Mouse (Mus musculus) layer of hippocampus, postnatal 36 days (tissue): ENCODE measurements around the gene Gm47841. TPM values are rescaled to one million over a fixed set of nuclear protein-coding genes. Genes with fewer than 3 reads are reported as not detected.

Experiments used
- DNase-seq, 2 experiments: peaks; one replicate each; pipeline ENCODE4 v3.0.0; 2022
- total RNA-seq, 2 experiments: library from RNA; stranded (reverse); gene quantifications; 2 replicates each; pipeline ENCODE4 v1.2.3; 2021

Gene Gm47841
- total RNA-seq: not detected

DNA sequence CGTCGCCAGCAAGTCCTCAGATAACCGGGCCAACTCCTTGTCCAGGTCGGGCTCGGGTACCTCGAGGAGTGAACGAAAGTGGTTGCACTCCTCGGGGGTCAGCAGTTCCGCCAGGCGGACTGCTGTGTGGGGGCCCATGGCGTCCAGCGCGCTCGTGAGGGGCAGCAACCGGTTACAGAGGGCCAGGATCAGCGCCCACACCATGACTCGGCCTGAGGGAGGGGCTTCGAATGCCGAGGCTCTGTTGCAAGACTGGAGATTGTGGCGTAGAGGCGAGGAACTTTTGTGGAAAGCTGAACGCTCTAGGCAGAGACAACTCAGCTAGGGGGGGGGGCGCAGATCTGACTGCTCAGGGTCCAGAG is at the start of gene Gm47841:
Gene Gm47841, minus strand, starts transcription at position 204 of the 362 bp plus-strand sequence.
- DNase-seq: no peak

DNA sequence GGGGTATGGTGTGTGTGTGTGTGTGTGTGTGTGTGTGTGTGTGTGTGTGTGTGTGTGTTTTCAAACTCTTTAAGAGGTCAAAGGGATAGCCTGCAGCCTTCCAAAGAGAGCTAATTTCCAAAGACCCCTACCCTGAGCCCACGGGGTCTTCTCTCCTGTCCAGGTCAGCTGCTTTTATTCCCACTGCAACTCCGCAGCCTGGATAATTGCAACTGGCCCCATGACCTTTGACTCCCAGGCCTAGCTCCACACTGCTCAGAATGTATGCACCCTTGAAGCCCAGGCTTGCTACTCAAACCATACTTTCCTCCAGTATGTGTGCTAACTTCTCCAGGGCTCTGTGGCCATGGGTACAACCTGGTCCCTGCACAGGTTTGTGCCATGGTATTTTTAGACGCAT is 48.2 kb upstream of the Gm47841 start:
- DNase-seq: no peak

DNA sequence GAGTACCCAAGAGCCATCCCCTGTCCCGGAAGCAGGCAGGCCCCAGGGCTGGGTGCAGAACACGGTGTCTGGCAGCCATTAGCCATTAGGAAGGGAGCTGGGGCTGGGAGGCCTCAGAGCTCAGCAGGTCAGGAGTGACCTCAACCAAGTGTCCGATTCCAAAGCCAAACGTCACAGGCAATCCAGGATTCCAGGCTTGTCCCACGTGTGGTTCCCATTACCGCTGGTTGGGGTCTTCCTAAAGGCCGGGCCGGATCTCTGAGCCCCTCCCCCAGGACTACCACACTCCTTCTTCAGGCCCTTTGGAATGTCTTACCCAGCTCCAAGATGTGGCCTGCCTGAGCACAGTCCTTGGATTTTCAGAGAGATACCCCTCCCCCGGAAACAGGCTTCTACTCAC is 47.8 kb upstream of the Gm47841 start:
- no peak for DNase-seq

DNA sequence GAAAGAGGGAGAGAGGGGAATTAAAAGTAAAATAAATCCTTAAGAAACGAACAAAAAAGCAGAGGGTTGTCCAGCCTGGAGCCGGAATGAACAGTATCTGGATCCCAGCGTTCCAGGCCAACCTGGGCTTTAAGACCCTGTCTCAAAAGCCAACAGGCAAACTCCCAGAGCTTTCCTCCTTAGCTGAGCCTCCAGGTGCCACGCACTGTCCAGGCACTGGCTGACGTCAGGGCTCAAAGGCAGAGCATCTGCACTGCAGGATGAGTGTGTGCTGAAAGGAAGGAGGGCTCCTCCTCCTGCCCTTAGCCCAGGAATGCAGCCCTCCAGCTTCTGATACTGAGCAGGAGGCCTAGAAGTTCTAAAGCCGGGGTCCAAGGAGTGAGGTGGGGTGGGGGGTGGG is 46.8 kb upstream of the Gm47841 start:
- DNase-seq: no peak

DNA sequence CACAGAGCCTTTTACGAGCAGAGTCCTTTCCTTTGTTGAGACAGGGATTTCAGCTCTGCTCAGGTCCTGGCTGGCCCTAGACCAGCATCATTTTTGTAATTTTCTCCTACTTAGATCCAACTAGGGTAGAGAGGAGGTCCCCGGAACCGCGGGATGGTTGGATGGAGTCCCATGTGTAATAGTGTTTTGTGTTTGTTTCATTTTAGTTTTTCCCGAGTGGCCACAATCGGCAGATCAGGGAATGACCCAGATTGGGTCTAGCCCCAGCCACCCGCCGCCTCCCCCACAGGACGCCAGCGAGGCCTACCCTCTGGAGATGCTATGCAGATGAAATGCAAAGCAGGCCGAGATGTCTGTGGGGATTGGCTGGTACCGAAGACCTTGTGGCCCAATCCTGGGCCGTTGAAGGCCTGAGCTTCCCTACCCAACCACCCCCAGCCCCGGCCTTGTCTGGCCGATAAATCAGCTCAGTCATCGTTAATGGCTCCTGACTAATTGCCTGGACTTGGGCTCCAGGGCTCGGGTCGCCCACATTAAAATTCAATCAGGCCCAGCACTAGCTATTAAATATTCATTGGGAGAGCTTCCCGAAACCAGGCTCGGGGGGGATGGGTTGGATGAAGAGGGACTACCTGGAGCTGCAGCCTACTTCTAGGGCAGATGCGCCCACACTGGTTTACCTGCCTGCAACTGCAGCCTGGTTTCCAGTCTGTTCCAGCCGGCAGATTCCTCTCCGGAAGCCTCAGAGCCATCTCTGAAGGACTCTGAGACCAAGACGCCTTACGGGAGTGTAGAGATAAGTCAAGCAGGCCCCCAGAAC is 45.8 kb upstream of the Gm47841 start:
- DNase-seq: peak; percentile 29 to 50

DNA sequence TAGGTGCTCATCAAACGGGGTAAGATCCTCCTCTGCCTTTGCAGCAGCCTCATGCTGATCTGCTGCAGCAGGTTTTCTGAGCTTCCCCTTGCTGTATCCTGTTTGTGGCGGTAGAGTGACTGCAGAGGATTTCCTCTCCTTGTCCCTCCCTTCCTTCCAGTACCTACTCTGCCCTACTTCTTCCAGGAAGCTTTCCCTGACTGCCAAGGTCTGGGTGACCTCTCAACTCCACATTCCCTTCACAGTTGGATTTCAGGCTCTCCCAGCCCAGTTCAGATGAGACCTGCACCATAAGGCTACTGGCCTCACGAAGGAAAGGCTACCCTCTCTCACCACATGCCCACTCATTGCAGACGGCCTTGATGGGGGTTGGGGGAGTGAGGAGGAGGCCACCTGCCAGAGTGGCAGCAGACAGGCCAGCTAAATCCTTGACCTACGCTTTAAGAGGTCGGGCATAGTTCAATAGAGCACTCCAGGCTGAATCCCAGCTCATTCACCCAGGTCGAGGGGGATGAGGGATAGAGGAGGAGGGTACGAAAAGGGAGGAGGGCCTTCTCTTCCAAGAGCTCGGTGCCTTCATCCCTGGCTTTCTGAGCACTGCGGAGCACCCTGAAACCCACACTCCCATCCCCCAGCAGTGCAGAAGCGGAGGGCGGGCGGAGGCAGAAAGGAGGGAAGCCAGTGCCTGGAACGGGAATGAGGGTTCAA is 45.1 kb upstream of the Gm47841 start:
- no peak for DNase-seq

DNA sequence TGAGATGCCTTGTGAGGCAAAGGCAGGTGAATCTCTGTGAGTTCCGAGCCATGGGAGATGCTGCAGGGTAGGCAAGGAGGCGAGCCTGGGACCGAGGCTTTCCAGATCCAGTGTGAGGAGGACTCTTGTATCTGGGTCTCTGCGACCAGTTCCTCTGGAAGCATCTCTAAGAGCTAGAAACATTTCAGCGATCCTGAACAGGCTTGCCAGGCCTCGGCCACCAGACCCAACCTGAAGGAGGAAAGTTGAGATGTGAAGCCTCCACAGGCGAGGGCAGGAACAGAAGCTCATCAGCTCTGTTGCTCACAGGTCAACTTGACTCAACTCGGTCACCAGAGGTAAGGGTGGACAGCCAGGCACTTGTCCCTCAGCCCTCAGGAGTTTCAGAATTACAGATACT is 44.4 kb upstream of the Gm47841 start:
- no peak for DNase-seq

DNA sequence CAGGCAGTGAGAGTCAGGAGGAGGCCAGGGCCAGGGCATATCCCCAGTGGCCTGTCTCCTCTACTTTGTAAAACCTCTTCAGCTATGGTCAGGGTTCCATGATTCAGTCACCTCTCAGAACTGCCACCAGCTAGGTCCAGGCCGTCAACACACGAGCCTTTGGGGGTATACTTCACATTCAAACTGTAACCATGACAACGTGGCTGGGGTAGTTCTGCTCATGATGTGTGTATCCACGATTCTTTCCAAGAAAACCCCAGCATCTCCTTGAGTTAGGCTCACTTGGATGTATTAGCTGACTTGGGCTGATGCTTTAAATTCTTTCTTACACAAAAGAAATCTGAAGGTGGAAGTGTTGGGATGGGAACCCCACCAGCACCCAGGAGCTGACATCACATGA is 41.1 kb upstream of the Gm47841 start:
- no peak for DNase-seq

DNA sequence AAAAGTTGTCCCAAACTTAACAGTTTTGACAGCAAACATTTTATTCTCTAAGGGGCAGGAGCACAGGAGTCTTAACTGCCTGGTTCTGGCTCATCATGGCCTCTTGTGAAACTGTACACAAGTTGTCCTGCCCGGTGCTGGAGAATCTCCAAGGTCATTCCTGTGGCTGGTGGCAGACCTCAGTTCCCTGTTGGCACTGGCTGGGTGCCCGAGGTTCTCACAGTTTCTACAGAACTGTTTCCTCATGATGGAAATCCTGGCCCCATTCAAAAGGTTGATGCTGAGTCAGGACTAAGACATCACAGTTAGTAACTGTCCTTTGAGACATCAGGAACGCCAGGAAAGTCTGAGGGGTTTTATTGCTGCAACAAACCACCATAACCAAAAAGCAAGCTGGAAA is 39.8 kb upstream of the Gm47841 start:
- DNase-seq: no peak

DNA sequence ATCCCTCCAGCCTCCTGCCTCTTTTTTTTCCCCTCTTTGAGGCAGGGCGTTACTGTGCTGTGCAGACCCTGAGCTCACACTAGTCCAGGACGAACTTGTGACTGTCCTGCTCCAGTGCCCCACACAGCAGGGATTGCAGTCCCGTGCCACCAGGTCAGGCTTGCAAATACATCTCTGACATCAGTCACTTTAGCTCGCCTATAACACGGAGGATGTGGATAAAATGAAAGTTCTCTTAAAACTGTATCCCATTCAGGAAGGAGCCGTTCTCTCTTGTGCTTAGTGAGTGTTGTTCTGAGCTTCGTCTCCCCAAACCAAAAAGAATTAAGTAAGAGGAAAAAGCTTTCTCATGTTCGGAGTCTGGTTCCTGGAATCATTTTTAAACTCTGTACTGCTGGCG is 39.3 kb upstream of the Gm47841 start:
- DNase-seq: no peak

DNA sequence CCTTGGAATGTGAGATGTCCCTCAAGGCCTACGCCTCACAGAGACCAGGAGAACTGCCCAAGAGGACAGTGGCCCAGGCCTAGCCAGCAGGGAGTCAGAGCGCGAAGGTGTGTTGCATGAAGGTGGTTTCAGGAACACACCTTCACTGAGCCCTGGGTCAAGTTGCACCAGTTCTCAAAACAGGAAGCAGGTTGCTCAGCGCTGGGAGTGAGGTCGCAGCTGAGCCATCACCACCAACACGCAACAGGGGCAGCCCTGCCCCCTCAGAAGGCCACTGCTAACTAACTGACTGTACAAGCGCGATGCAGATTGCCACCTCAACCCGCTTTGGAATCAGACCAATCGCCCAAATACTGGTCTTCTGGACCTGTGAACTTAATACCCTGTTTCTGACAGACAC is 37.3 kb upstream of the Gm47841 start:
- no peak for DNase-seq

DNA sequence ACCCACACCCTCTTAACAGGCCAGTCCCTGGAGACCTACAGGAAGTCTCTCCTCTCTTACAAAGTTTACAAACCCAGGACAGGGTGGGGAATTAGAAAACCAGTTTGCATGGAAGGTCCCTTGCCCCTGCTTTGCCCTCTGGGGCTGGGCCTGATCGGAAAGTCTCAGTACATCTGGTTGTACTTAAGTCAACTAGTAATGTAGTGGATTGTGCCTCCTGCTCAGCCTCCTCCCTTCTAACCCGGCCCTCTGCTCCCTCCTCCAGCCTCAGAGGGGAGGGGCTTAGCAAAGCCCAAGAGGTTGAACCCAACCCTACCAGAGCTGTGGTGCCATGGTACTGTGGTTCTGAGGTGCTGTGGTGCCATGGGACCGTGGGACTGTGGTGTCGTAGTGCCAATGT is 35.0 kb upstream of the Gm47841 start:
- DNase-seq: no peak

DNA sequence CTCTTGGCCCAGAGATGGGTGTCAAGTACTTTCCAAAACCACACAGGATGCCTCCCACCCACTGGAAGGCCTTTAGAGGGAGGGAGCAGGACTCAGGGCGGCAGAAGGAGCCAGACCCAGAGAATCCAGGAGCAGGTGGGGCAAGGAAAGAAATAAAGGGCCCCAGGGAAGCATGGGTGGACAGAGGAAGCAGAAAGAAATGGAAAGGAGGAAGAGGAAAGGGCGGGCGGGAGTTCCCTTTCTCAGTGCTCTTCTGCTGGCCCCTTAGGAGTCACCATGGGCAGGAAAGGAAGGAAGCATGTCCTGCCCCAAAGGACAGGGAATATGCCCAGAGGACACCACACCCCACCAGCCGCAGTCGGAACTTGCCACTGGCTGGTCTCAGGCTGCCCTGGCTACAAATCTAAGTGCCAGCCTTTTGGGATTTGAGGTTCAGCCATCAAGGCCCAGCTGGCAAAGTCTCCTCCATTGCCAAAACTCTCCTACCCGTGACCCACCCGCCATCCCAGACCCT is 33.9 kb upstream of the Gm47841 start:
- DNase-seq: no peak

DNA sequence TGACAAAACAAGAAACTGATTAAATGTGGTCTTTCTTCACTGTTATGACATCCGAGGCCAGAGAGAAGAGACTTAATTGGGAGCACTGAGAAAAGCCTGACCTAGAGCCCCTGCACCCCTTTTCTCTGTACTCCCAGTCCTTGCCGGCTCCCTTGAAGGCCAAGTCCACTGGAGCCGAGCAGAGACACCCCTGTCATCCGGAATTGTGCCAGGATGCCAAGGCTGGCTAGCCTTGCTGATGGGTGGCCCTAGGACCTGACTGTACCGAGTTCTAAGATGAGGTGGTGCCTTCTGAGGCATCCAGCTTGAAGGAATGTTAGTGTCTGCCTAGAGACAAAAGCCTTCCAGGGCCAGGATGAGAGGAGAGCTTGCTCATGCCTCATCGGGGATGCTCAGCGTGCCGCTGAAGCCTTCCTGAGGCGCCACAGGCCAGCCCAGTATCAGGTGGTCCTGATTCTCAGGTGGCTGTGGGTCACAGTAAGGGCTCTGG is 32.9 kb upstream of the Gm47841 start:
- no peak for DNase-seq

DNA sequence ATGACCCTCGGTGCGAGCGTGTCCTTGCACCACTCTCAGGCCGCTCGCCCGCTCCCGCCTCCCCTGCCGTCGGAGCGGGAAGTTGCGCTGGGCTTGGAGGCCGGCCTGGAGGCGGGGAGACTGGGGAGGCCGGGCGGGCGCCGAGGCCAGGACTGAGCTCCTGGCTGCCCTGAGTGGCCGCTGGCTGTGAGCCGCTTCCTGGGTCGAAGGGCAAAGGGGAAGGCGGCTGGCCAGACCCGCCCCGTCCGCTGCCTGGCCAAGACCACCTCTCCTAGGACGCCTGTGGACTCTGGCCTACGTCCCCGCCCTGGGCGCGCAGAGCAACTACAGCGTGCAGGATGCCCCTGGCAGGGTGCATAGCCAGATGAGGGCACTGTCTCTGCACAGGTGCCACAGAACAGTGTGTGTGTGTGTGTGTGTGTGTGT is 31.5 kb upstream of the Gm47841 start:
- DNase-seq: peak; percentile 69 to 73

DNA sequence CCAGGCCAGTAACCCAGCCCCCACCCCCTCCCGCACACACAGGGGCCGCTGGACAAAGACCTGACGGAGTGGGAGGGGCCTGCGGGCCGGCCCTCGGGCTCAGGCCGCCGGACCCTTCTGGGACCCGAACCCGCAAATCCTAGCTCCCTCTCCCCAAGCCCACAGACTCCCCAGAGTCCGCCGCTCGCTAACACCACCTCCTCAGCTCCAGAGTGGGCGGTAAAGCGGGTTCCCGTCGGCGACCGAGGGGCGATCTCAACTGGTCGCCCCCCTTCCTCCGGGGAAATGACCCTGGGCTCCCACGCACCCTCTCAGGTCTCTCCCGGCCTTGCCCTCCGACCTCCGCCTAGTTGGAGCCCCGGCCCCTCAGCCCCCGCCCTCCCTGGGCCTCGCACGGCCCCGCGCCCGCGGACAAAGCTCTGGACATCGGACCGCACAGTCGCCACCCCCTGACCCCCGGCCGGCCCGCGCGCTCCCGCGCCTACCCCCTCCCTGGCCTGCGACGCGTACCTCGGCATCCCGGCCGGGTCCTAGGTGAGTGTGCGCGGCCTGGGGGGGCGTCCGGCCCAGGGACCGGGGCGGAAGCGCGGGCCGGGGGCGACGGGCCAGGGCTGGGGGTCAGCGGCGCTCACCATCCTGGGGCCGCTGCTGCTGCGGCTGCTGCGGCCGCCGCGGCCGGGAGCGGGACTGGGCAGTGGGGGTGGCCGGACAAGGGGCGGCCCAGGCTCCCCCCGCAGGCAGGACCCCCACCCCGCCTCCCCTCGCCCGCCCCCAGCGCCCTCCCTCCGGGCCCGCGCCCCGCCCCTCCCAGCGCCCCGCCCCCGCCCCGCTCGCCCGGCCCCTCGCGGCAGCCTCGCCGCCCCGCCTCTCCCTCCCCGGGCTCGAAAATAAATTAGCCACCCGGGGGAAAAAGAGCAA is 30.9 kb upstream of the Gm47841 start, which contains the start of gene Fignl2:
Gene Fignl2, minus strand, starts transcription at position 755 of the 918 bp plus-strand sequence.
- no peak for DNase-seq

DNA sequence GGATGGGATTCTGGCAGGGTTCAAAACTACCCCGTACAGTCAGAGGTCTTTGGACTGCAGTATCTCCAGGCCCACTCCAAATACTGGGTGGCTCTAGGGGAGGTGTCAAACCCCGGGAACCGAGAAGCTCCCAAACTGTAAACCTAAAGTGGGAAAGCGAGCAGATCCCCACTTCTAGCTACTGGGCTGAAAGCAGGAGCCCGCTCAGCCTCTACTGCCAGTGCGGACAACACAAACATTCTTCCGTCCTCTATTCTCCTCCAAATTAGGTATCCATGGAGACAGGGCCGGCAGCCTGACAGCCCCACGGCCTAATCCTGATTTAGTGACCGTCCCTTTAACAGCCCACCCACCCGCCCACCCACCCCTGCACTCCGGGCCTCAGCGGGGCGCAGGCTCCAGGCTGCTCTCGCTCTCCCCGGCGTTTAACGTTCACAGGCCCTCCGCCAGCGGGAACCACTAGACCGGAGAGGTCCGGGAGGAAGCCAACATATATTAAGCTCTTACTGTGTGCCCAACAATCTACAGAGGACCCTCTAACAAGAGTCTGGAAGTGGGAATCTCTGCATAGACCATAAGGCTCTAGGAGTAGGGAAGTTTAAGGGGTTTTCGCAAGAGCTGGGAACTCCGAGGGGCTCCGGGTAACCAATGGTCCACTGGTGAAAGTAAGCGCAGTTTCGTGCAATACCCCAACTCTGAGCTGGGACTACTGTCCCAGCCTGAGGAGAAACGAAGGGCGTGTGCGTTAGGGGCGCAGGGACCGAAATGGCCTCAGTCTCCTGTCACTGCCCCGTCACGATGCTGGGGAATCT is 30.0 kb upstream of the Gm47841 start:
- no peak for DNase-seq

DNA sequence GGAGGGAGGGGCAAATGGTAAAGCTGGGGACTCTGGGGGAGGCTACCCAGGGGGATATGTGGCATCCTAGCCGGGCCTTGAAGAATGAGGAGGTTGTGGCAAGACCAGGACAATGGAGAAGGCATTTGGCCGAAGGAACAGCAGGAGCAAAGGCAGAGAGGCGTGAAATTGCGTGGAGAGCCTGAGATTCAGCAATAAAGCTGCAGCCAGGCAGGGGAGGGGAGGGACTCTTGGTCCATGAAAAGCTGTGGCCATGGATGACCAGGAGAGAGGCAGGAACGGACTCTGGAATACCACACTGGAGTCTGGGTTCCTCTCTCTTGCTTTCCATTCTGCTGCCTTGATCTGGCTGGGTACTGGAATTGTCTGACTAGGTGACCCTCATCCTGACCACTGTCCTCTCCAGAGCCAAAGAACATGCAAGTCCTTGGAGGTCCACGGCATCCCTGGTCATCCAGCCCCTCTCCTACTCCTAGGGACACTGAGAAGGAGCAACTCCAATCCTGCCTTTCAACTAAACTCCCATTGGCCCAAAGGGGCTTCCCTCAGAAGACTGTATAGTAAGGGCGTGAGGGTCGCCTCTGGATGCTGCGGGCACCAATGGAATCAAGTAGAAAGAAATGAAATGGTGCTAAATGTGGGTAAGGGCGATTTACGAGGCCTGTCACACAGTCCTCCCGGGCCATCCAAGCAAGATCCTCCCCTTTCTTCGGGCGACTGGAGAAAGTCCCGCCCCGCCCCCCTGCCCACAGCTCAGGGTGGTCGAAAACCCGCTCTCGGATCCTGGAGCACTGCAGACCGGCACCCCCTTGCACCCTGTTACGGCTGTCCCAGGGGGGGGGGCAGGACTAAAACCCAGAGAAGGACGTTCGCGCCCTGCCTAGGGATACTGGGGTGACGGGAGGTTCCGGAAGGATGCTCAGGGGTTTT is 29.1 kb upstream of the Gm47841 start:
- DNase-seq: no peak

DNA sequence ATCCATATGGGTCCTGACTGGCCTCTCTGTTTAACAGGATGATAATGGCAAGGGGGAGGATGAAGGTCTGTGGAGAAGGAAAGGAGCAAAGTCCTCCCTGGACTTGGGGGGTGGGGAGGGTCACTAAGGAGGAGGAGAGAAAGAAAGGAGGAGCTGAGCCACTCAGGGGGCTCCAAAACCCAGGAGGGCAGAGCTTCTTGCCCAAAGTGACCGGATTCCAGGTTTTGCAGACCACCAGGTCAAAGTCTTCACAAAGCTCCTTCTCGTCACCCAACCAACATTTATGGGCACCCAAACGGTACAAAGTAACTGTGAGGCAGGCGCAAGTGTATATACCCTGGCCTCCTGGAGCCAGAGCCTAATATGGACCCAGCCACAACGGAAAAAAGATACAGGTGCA is 28.5 kb upstream of the Gm47841 start:
- no peak for DNase-seq

DNA sequence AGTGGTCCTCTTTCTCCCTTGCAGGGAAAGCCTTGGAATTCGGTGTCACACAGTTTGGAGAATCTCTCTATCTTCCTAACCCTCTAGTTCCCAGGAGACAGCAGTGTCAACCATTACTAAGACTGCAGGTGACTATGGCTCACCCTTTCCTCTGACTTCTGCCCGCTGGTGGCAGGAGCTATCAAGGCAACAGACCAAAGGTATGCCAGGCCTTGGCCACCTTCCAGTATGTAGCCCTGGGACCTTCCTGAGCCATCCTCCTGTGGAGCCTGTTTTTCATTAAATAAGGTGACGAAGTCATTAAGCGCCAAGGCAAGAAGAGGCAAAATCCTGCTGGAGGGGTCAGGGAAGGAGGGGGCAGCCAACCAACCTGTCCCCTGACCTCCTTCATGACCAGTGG is 28.0 kb upstream of the Gm47841 start:
- no peak for DNase-seq

DNA sequence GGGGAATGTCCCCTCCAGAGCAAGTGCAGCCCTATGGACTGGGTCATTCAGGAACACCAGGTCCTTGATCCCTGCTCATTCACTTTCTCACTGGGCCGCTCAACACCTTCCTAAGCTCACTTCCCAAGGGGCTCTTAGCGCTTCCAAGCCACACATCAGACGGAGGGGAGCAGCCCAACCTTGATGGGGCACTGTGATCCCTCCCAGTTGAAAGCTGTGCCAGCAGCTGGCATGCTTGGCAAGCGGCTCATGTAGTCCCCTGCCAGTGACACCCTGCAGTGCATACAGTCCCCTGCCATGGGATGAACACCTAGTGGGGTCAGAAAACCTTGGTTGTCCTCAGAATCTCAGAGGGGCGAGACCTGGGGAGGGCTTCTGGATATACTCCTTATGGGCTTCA is 26.9 kb upstream of the Gm47841 start:
- no peak for DNase-seq
